Mouse (Mus musculus): ENCODE data around the gene Adgrl3. TPM values are rescaled to one million over a fixed set of nuclear protein-coding genes. Genes with fewer than 3 reads are reported as not detected.

The Adgrl3 gene
- total and polyA plus RNA-seq, 3 experiments = 0.90 to 3.5 (median 3.4) TPM

- no peak for DNase-seq
- Histone ChIP-seq H3K36me3 (ENCODE audit: control insufficient read depth, insufficient read depth, low read length) (no peaks in the 10 kb centered on the region), H3K4me1 (ENCODE audit: control insufficient read depth, insufficient read depth, low read length) (no peaks in the 10 kb centered on the region), H3K27me3 (ENCODE audit: control insufficient read depth, insufficient read depth, low read length) (no peaks in the 10 kb centered on the region), H3K4me3 (no peak overlapping the region), H3K9ac (ENCODE audit: low read depth, low read length) (no peak overlapping the region), H3K27ac (no peak overlapping the region), H3K79me2 (replicated peaks; ENCODE audit: control insufficient read depth, insufficient read depth, low read length) (no peaks in the 10 kb centered on the region)
- intact Hi-C loops (cut with DNase I) = no loop called here
- WGBS = 58% methylated on average over 4 of the region's 4 CpGs
- TF ChIP-seq CTCF (IDR thresholded peaks at IDR 0.05) = no peak
- TF ChIP-seq EP300 (IDR thresholded peaks at IDR 0.05; ENCODE audit: insufficient read depth, low read depth, low read length) = no peak
- no peak for TF ChIP-seq POLR2A (IDR thresholded peaks at IDR 0.05; ENCODE audit: insufficient read depth, low read depth, low read length)
Measured at GRCm38 (mm10) chr5:81843798-81844197, 823.9 kb downstream of the Adgrl3 start.

GRCm38 (mm10) chr5:81870336-81870735 is 850.4 kb downstream of the Adgrl3 start:
- H3K4me3 ChIP-seq = no peak overlapping the region
- no peak overlapping the region for H3K27ac ChIP-seq
- DNase-seq = no peak
- no peaks in the 10 kb centered on the region for H3K36me3 ChIP-seq (ENCODE audit: control insufficient read depth, insufficient read depth, low read length)
- intact Hi-C loops (cut with DNase I) = no loop called here
- no peak overlapping the region for H3K9ac ChIP-seq (ENCODE audit: low read depth, low read length)
- H3K27me3 ChIP-seq (ENCODE audit: control insufficient read depth, insufficient read depth, low read length) = no peaks in the 10 kb centered on the region
- 82% methylated on average over 6 of the region's 6 CpGs for WGBS
- no peaks in the 10 kb centered on the region for H3K79me2 ChIP-seq (replicated peaks; ENCODE audit: control insufficient read depth, insufficient read depth, low read length)
- no peak for TF ChIP-seq CTCF (IDR thresholded peaks at IDR 0.05)
- no peak for TF ChIP-seq EP300 (IDR thresholded peaks at IDR 0.05; ENCODE audit: insufficient read depth, low read depth, low read length)
- TF ChIP-seq POLR2A (IDR thresholded peaks at IDR 0.05; ENCODE audit: insufficient read depth, low read depth, low read length) = no peak
- no peaks in the 10 kb centered on the region for H3K4me1 ChIP-seq (ENCODE audit: control insufficient read depth, insufficient read depth, low read length)

Small RNA genes within 50 kb of the gene (microRNA-seq; reads per million reads assigned to microRNA genes)
- gene Gm22048 = 0 reads per million in 2 experiments

All from heart, adult 2 months (tissue).